Mouse (Mus musculus): ENCODE measurements at regions not wholly inside any gene's neighbourhood (a gene's known extent, or its start where the extent isn't known, plus 50 kb on each side); places are given as distances from the start of the nearest gene placed in this dataset.

- no peak for ATAC-seq (replicated peaks; ENCODE audit: low read depth, poor library complexity, severe bottlenecking)
Measured at GRCm38 (mm10) chr9:94278657-94279585, 259.0 kb downstream of the 1190002N15Rik start.

- ATAC-seq (replicated peaks; ENCODE audit: low read depth, poor library complexity, severe bottlenecking), result no peak
Measured at GRCm38 (mm10) chr9:94277096-94277495, 260.8 kb downstream of the 1190002N15Rik start.

GRCm38 (mm10) chr9:94269213-94269612 is 268.7 kb downstream of the 1190002N15Rik start:
- ATAC-seq (replicated peaks; ENCODE audit: low read depth, poor library complexity, severe bottlenecking), result no peak

GRCm38 (mm10) chr9:94267243-94267642 is 270.6 kb downstream of the 1190002N15Rik start:
- no peak for ATAC-seq (replicated peaks; ENCODE audit: low read depth, poor library complexity, severe bottlenecking)

GRCm38 (mm10) chr9:94239479-94240241 is 298.2 kb downstream of the 1190002N15Rik start:
- ATAC-seq (replicated peaks; ENCODE audit: low read depth, poor library complexity, severe bottlenecking), result no peak

- ATAC-seq (replicated peaks; ENCODE audit: low read depth, poor library complexity, severe bottlenecking), result no peak
Measured at GRCm38 (mm10) chr9:94238565-94238964, 299.3 kb downstream of the 1190002N15Rik start.

GRCm38 (mm10) chr9:94229537-94229936 is 308.3 kb downstream of the 1190002N15Rik start:
- no peak for ATAC-seq (replicated peaks; ENCODE audit: low read depth, poor library complexity, severe bottlenecking)

- peak; percentile 45; the same call in 1 of the 2 replicates for ATAC-seq (replicated peaks; ENCODE audit: low read depth, poor library complexity, severe bottlenecking)
Measured at GRCm38 (mm10) chr9:94219116-94219515, 318.8 kb downstream of the 1190002N15Rik start.

- no peak for ATAC-seq (replicated peaks; ENCODE audit: low read depth, poor library complexity, severe bottlenecking)
Measured at GRCm38 (mm10) chr9:94216414-94217279, 321.2 kb downstream of the 1190002N15Rik start.

- no peak for ATAC-seq (replicated peaks; ENCODE audit: low read depth, poor library complexity, severe bottlenecking)
Measured at GRCm38 (mm10) chr9:94210467-94211249, 327.2 kb downstream of the 1190002N15Rik start.

GRCm38 (mm10) chr9:94208987-94209386 is 328.9 kb downstream of the 1190002N15Rik start:
- no peak for ATAC-seq (replicated peaks; ENCODE audit: low read depth, poor library complexity, severe bottlenecking)

GRCm38 (mm10) chr9:94200892-94201291 is 337.0 kb downstream of the 1190002N15Rik start:
- ATAC-seq (replicated peaks; ENCODE audit: low read depth, poor library complexity, severe bottlenecking), result no peak

- ATAC-seq (replicated peaks; ENCODE audit: low read depth, poor library complexity, severe bottlenecking), result no peak
Measured at GRCm38 (mm10) chr9:94199864-94200263, 338.0 kb downstream of the 1190002N15Rik start.

GRCm38 (mm10) chr9:94191083-94191482 is 346.8 kb downstream of the 1190002N15Rik start:
- ATAC-seq (replicated peaks; ENCODE audit: low read depth, poor library complexity, severe bottlenecking), result no peak

- ATAC-seq (replicated peaks; ENCODE audit: low read depth, poor library complexity, severe bottlenecking), result no peak
Measured at GRCm38 (mm10) chr9:94189872-94190800, 347.7 kb downstream of the 1190002N15Rik start.

- ATAC-seq (replicated peaks; ENCODE audit: low read depth, poor library complexity, severe bottlenecking), result no peak
Measured at GRCm38 (mm10) chr9:94188124-94188523, 349.8 kb downstream of the 1190002N15Rik start.

GRCm38 (mm10) chr9:94169905-94170612 is 367.8 kb downstream of the 1190002N15Rik start:
- ATAC-seq (replicated peaks; ENCODE audit: low read depth, poor library complexity, severe bottlenecking), result no peak

GRCm38 (mm10) chr9:94163671-94164070 is 374.2 kb downstream of the 1190002N15Rik start:
- ATAC-seq (replicated peaks; ENCODE audit: low read depth, poor library complexity, severe bottlenecking), result no peak
